Comparison of ENCODE assay signal across 29 mouse cellular contexts in genomic region chr17:86230141-86230633, GRCm38 (mm10).
DNase-seq lines count a peak whose midpoint lies in the region; TF ChIP-seq lines count a peak whose summit lies in the region.
"Had no signal": no experiment of that assay in that cellular context is flagged by ENCODE, and none has a peak within 500 bp of the region (broad histone marks: within the 10 kb centered on the region; RNA-seq: fewer than 3 reads in every experiment).

No protein-coding gene starts in this region.

- H3K4me3 ChIP-seq in left cerebral cortex, adult 2 months = no peak overlapping the region
- no peak overlapping the region for H3K4me3 ChIP-seq in CH12.LX (replicated peaks in 1 of 3; ENCODE audit: low read depth in 2 of 3, low read length in 2 of 3, poor library complexity in 1 of 3)
- no peak overlapping the region for H3K4me3 ChIP-seq in brown adipose tissue, adult 24 weeks (ENCODE audit: insufficient read depth, low read depth, low read length)
- H3K4me3 ChIP-seq: embryonic facial prominence, embryonic 12.5 days; heart, embryonic 15.5 days; hindbrain, embryonic 12.5 days; intestine, embryonic 15.5 days; midbrain, embryonic 10.5 days; myocyte; neural tube, embryonic 13.5 days had no signal

- H3K79me2 ChIP-seq in CH12.LX (replicated peaks; ENCODE audit: control insufficient read depth, extremely low read depth, insufficient read depth, poor library complexity, severe bottlenecking) = no peaks in the 10 kb centered on the region

- no peaks in the 10 kb centered on the region for H3K27me3 ChIP-seq in CH12.LX (replicated peaks)
- H3K27me3 ChIP-seq: embryonic facial prominence, embryonic 12.5 days; heart, embryonic 15.5 days; hindbrain, embryonic 12.5 days; intestine, embryonic 15.5 days; neural tube, embryonic 13.5 days had no signal

- TF ChIP-seq POLR2A in CH12.LX (IDR thresholded peaks at IDR 0.05; ENCODE audit: low read depth, low read length) = no peak

- dilution Hi-C loops in CH12.LX (cut with MboI; ENCODE audit: extremely low pct_ligation_motif_present, extremely low pct_unique_long_range_greater_than_20kb, low sequenced_read_pairs) = no loop called here

- H3K36me3 ChIP-seq in CH12.LX (replicated peaks in 1 of 2; ENCODE audit: control insufficient read depth in 1 of 2, insufficient read depth in 1 of 2, low read length in 1 of 2) = peaks cover 3 to 54% of the 10 kb centered on the region in 2 experiments
- H3K36me3 ChIP-seq: embryonic facial prominence, embryonic 12.5 days; heart, embryonic 15.5 days; hindbrain, embryonic 12.5 days; intestine, embryonic 15.5 days; midbrain, embryonic 10.5 days; neural tube, embryonic 13.5 days had no signal

- H3K9me3 ChIP-seq in CH12.LX (replicated peaks; ENCODE audit: low read length) = peaks cover 3% of the 10 kb centered on the region
- H3K9me3 ChIP-seq: heart, embryonic 15.5 days; hindbrain, embryonic 12.5 days; intestine, embryonic 15.5 days; midbrain, embryonic 10.5 days; neural tube, embryonic 13.5 days had no signal

- in situ Hi-C loops in CH12.LX (cut with MboI; ENCODE audit: low pct_ligation_motif_present, low pct_unique_long_range_greater_than_20kb, low sequenced_read_pairs) = no loop called here

- no peak overlapping the region for H3K4me2 ChIP-seq in CH12.LX (ENCODE audit: insufficient read depth, low read depth, poor library complexity, severe bottlenecking)
- H3K4me2 ChIP-seq: embryonic facial prominence, embryonic 12.5 days; heart, embryonic 15.5 days; hindbrain, embryonic 12.5 days; intestine, embryonic 15.5 days; neural tube, embryonic 13.5 days had no signal

- H3K9ac ChIP-seq in CH12.LX (ENCODE audit: insufficient read depth, low read depth) = no peak overlapping the region
- H3K9ac ChIP-seq: embryonic facial prominence, embryonic 12.5 days; heart, embryonic 15.5 days; hindbrain, embryonic 12.5 days; intestine, embryonic 15.5 days; liver, embryonic 14.5 days; neural tube, embryonic 13.5 days had no signal

- peak; percentile 39 for DNase-seq in gastrocnemius, postnatal 25 days
- DNase-seq in gastrocnemius, postnatal 10 days = no peak
- DNase-seq in left cerebral cortex, adult 2 months (ENCODE audit: extremely low spot score in 1 of 2, low spot score in 2 of 2) = no peak
- DNase-seq in left cerebral cortex, postnatal 10 days (ENCODE audit: extremely low spot score in 1 of 2, low spot score in 2 of 2) = no peak
- DNase-seq in CH12.LX (ENCODE audit: extremely low read depth) = no peak
- no peak for DNase-seq in right cerebral cortex, adult 18-20 months
- DNase-seq: adrenal gland, postnatal 10 days; cerebellum, adult 11-12 months; cerebellum, adult 9-11 months; embryo, embryonic 11 days; kidney, adult 2 months; kidney, postnatal 36 days; layer of hippocampus, postnatal 36 days; liver; lung, adult 2 months; lung, postnatal 10 days; retina, postnatal 1 day had no signal

- TF ChIP-seq EP300 in CH12.LX (IDR thresholded peaks at IDR 0.05; ENCODE audit: low read length) = no peak

- TF ChIP-seq RAD21 in CH12.LX (IDR thresholded peaks at IDR 0.05; ENCODE audit: low read depth, low read length) = no peak

- peaks cover 8 to 37% of the 10 kb centered on the region in 2 experiments for H3K4me1 ChIP-seq in CH12.LX (ENCODE audit: control insufficient read depth in 1 of 2, insufficient read depth in 2 of 2)
- H3K4me1 ChIP-seq in brown adipose tissue, adult 24 weeks (ENCODE audit: control insufficient read depth, insufficient read depth, insufficient read length, low read length) = peaks cover 32% of the 10 kb centered on the region
- H3K4me1 ChIP-seq: embryonic facial prominence, embryonic 12.5 days; hindbrain, embryonic 12.5 days; midbrain, embryonic 10.5 days had no signal

- H3K27ac ChIP-seq in left cerebral cortex, adult 2 months = peak overlapping the region; percentile 92; the same call in 1 of the 2 replicates
- no peak overlapping the region for H3K27ac ChIP-seq in CH12.LX (ENCODE audit: insufficient read depth, low read depth)
- peak overlapping the region; percentile 37 for H3K27ac ChIP-seq in brown adipose tissue, adult 24 weeks (replicated peaks; ENCODE audit: low read depth, low read length)
- H3K27ac ChIP-seq: embryonic facial prominence, embryonic 12.5 days; heart, embryonic 15.5 days; hindbrain, embryonic 12.5 days; hindbrain, postnatal 0 days; intestine, embryonic 15.5 days; liver, embryonic 14.5 days; macrophage; midbrain, embryonic 10.5 days; neural tube, embryonic 13.5 days; stomach, postnatal 0 days had no signal

- intact Hi-C loops in left cerebral cortex, adult 2 months (cut with DNase I) = no loop called here
- intact Hi-C loops in left cerebral cortex, postnatal 10 days (cut with DNase I) = no loop called here

- no peak for TF ChIP-seq CTCF in left cerebral cortex, adult 2 months (IDR thresholded peaks at IDR 0.05)
- TF ChIP-seq CTCF in CH12.LX (conservative IDR thresholded peaks at IDR 0.05 in 1 of 2, IDR thresholded peaks at IDR 0.05 in 1 of 2; ENCODE audit: low read depth in 2 of 2, low read length in 2 of 2) = no peak

TF ChIP-seq in CH12.LX, 34 proteins besides CTCF, POLR2A, EP300 and RAD21:
- no peak for TF ChIP-seq GABPA (IDR thresholded peaks at IDR 0.05; ENCODE audit: insufficient replicate concordance, low read depth, low read length)
- TF ChIP-seq MAX (IDR thresholded peaks at IDR 0.05; ENCODE audit: low read length) = peak; percentile 56
- TF ChIP-seq SMC3 (IDR thresholded peaks at IDR 0.05; ENCODE audit: low read depth, low read length) = no peak
- TF ChIP-seq USF2 (conservative IDR thresholded peaks at IDR 0.05; ENCODE audit: low read depth, low read length) = peak; percentile 47; the same call in 1 of the 2 replicates
- TF ChIP-seq MYC (IDR thresholded peaks at IDR 0.05; ENCODE audit: low read depth, low read length) = no peak
- TF ChIP-seq ETS1 (conservative IDR thresholded peaks at IDR 0.05; ENCODE audit: low read depth, low read length) = no peak
- TF ChIP-seq HCFC1 (IDR thresholded peaks at IDR 0.05; ENCODE audit: low read depth, low read length) = no peak
- no peak for TF ChIP-seq JUND (conservative IDR thresholded peaks at IDR 0.05; ENCODE audit: low read depth, low read length)
- no peak for TF ChIP-seq ZMIZ1 (IDR thresholded peaks at IDR 0.05; ENCODE audit: low read depth, low read length)
- TF ChIP-seq USF1 (IDR thresholded peaks at IDR 0.05; ENCODE audit: low read depth, low read length) = peak; percentile 60
- TF ChIP-seq MXI1 (IDR thresholded peaks at IDR 0.05; ENCODE audit: low read depth, low read length) = no peak
- no peak for TF ChIP-seq SIN3A (IDR thresholded peaks at IDR 0.05; ENCODE audit: low read length)
- TF ChIP-seq POLR2AphosphoS2 (IDR thresholded peaks at IDR 0.05; ENCODE audit: low read depth, low read length) = no peak
- no peak for TF ChIP-seq CHD2 (IDR thresholded peaks at IDR 0.05; ENCODE audit: low read length)
